Mouse (Mus musculus): ENCODE results near the gene Zfp335.

Gene Zfp335

GRCm38 (mm10) chr2:164924100-164924857 lies 12.7 kb upstream of the Zfp335 start:
- DNase-seq (ENCODE audit: low spot score in 2 of 2) = peak; percentile 79 to 88

GRCm38 (mm10) chr2:164923291-164923690 lies 11.7 kb upstream of the Zfp335 start:
- no peak for DNase-seq (ENCODE audit: low spot score in 2 of 2)

- no peak for DNase-seq (ENCODE audit: low spot score in 2 of 2)
Observed at GRCm38 (mm10) chr2:164921984-164922383, 10.4 kb upstream of the Zfp335 start.

GRCm38 (mm10) chr2:164918325-164918724 lies 6.8 kb upstream of the Zfp335 start:
- DNase-seq (ENCODE audit: low spot score in 2 of 2) = peak in 1 of 2 experiments; percentile 49

GRCm38 (mm10) chr2:164917371-164917770 lies 5.8 kb upstream of the Zfp335 start:
- DNase-seq (ENCODE audit: low spot score in 2 of 2) = no peak

- DNase-seq (ENCODE audit: low spot score in 2 of 2) = no peak
Observed at GRCm38 (mm10) chr2:164916820-164917219, 5.3 kb upstream of the Zfp335 start.

GRCm38 (mm10) chr2:164913428-164913786 lies 1.9 kb upstream of the Zfp335 start:
- DNase-seq (ENCODE audit: low spot score in 2 of 2) = peak; percentile 79 to 89

- no peak for DNase-seq (ENCODE audit: low spot score in 2 of 2)
Observed at GRCm38 (mm10) chr2:164912749-164913427, 1.3 kb upstream of the Zfp335 start.

GRCm38 (mm10) chr2:164912151-164912550 lies 594 bp upstream of the Zfp335 start:
- DNase-seq (ENCODE audit: low spot score in 2 of 2) = no peak

GRCm38 (mm10) chr2:164910360-164911061 lies 1.0 kb downstream of the Zfp335 start:
- peak in 1 of 2 experiments; percentile 53 for DNase-seq (ENCODE audit: low spot score in 2 of 2)

- peak in 1 of 2 experiments; percentile 60 for DNase-seq (ENCODE audit: low spot score in 2 of 2)
Observed at GRCm38 (mm10) chr2:164909542-164909941, 2.0 kb downstream of the Zfp335 start.

GRCm38 (mm10) chr2:164909100-164909499 lies 2.5 kb downstream of the Zfp335 start:
- no peak for DNase-seq (ENCODE audit: low spot score in 2 of 2)

- DNase-seq (ENCODE audit: low spot score in 2 of 2) = no peak
Observed at GRCm38 (mm10) chr2:164908011-164908410, 3.5 kb downstream of the Zfp335 start.

- DNase-seq (ENCODE audit: low spot score in 2 of 2) = no peak
Observed at GRCm38 (mm10) chr2:164907511-164907910, 4.0 kb downstream of the Zfp335 start.

GRCm38 (mm10) chr2:164906071-164906470 lies 5.5 kb downstream of the Zfp335 start:
- DNase-seq (ENCODE audit: low spot score in 2 of 2) = no peak

- DNase-seq (ENCODE audit: low spot score in 2 of 2) = no peak
Observed at GRCm38 (mm10) chr2:164903496-164903895, 8.1 kb downstream of the Zfp335 start.

- no peak for DNase-seq (ENCODE audit: low spot score in 2 of 2)
Observed at GRCm38 (mm10) chr2:164901380-164901779, 10.2 kb downstream of the Zfp335 start.

GRCm38 (mm10) chr2:164899723-164900459 lies 11.7 kb downstream of the Zfp335 start:
- no peak for DNase-seq (ENCODE audit: low spot score in 2 of 2)

- no peak for DNase-seq (ENCODE audit: low spot score in 2 of 2)
Observed at GRCm38 (mm10) chr2:164899034-164899433, 12.5 kb downstream of the Zfp335 start.

- DNase-seq (ENCODE audit: low spot score in 2 of 2) = no peak
Observed at GRCm38 (mm10) chr2:164898008-164898407, 13.5 kb downstream of the Zfp335 start.

- no peak for DNase-seq (ENCODE audit: low spot score in 2 of 2)
Observed at GRCm38 (mm10) chr2:164895885-164896284, 15.7 kb downstream of the Zfp335 start.

GRCm38 (mm10) chr2:164894644-164895043 lies 16.9 kb downstream of the Zfp335 start:
- no peak for DNase-seq (ENCODE audit: low spot score in 2 of 2)

Measured in spleen, postnatal 4 days (tissue).